Mouse (Mus musculus) cerebellum, adult 11 months (tissue): ENCODE measurements around the gene Aurkaip1.
"Not testable (repeated sequence)": the region's sequence is repeated elsewhere in the genome, so short reads cannot be mapped to it uniquely, and the experiment has no call there.

Source experiments
- DNase-seq: peaks from one replicate; pipeline ENCODE4 v3.0.0; 2022

Gene Aurkaip1

GRCm38 (mm10) chr4:155831205-155831766 is at the start of gene Aurkaip1:
Aurkaip1 (plus strand) TSS chr4:155831272.
- DNase-seq: peak; percentile 94

GRCm38 (mm10) chr4:155783486-155784080 is 47.5 kb upstream of the Aurkaip1 start:
- no peak for DNase-seq

- DNase-seq: peak; percentile 74
Observed at GRCm38 (mm10) chr4:155784081-155784701, 46.9 kb upstream of the Aurkaip1 start.

GRCm38 (mm10) chr4:155785246-155785645 is 45.8 kb upstream of the Aurkaip1 start:
- DNase-seq: no peak

GRCm38 (mm10) chr4:155785819-155786218 is 45.3 kb upstream of the Aurkaip1 start, which contains the start of gene Tmem88b:
Tmem88b (minus strand) TSS chr4:155785874.
- DNase-seq: no peak

GRCm38 (mm10) chr4:155788300-155788699 is 42.8 kb upstream of the Aurkaip1 start:
- no peak for DNase-seq

- DNase-seq: not testable (repeated sequence)
Observed at GRCm38 (mm10) chr4:155788833-155789232, 42.2 kb upstream of the Aurkaip1 start.

GRCm38 (mm10) chr4:155790021-155790489 is 41.0 kb upstream of the Aurkaip1 start, which contains the start of gene Ankrd65:
Ankrd65 (plus strand) TSS chr4:155790439.
- DNase-seq: no peak

- no peak for DNase-seq
Observed at GRCm38 (mm10) chr4:155790650-155791161, 40.4 kb upstream of the Aurkaip1 start.

- DNase-seq: no peak
Observed at GRCm38 (mm10) chr4:155791240-155791933, 39.7 kb upstream of the Aurkaip1 start.

GRCm38 (mm10) chr4:155793730-155794129 is 37.3 kb upstream of the Aurkaip1 start:
- DNase-seq: no peak

GRCm38 (mm10) chr4:155802075-155802474 is 29.0 kb upstream of the Aurkaip1 start:
- DNase-seq: no peak

- DNase-seq: no peak
Observed at GRCm38 (mm10) chr4:155802741-155803339, 28.2 kb upstream of the Aurkaip1 start, which contains the start of gene Mrpl20. Mrpl20 (plus strand) TSS chr4:155802878.

GRCm38 (mm10) chr4:155803340-155804041 is 27.6 kb upstream of the Aurkaip1 start:
- DNase-seq: peak; percentile 94

GRCm38 (mm10) chr4:155807841-155808240 is 23.2 kb upstream of the Aurkaip1 start:
- no peak for DNase-seq

- peak; percentile 88 for DNase-seq
Observed at GRCm38 (mm10) chr4:155811929-155812664, 19.0 kb upstream of the Aurkaip1 start, which contains the start of gene Ccnl2. Ccnl2 (plus strand) TSS chr4:155812489.

GRCm38 (mm10) chr4:155812665-155813181 is 18.3 kb upstream of the Aurkaip1 start:
- no peak for DNase-seq

GRCm38 (mm10) chr4:155817533-155817932 is 13.5 kb upstream of the Aurkaip1 start:
- no peak for DNase-seq

GRCm38 (mm10) chr4:155821025-155821424 is 10.0 kb upstream of the Aurkaip1 start:
- DNase-seq: no peak

GRCm38 (mm10) chr4:155823443-155823842 is 7.6 kb upstream of the Aurkaip1 start:
- DNase-seq: no peak

- DNase-seq: no peak
Observed at GRCm38 (mm10) chr4:155829866-155830265, 1.2 kb upstream of the Aurkaip1 start.
